Mouse (Mus musculus) lung, postnatal 0 days (tissue): Measurements from ENCODE around the gene Zfp46.

Experiments
- CTCF ChIP-seq: IDR thresholded peaks from 2 replicates; pipeline ENCODE4 v1.5.1; 2016; ENCODE audit warnings: antibody characterized with exemption, mild to moderate bottlenecking
- EP300 ChIP-seq: IDR thresholded peaks from 2 replicates; pipeline ENCODE4 v1.6.1; 2016; ENCODE audit warnings: antibody characterized with exemption, mild to moderate bottlenecking, control low read depth

DNA sequence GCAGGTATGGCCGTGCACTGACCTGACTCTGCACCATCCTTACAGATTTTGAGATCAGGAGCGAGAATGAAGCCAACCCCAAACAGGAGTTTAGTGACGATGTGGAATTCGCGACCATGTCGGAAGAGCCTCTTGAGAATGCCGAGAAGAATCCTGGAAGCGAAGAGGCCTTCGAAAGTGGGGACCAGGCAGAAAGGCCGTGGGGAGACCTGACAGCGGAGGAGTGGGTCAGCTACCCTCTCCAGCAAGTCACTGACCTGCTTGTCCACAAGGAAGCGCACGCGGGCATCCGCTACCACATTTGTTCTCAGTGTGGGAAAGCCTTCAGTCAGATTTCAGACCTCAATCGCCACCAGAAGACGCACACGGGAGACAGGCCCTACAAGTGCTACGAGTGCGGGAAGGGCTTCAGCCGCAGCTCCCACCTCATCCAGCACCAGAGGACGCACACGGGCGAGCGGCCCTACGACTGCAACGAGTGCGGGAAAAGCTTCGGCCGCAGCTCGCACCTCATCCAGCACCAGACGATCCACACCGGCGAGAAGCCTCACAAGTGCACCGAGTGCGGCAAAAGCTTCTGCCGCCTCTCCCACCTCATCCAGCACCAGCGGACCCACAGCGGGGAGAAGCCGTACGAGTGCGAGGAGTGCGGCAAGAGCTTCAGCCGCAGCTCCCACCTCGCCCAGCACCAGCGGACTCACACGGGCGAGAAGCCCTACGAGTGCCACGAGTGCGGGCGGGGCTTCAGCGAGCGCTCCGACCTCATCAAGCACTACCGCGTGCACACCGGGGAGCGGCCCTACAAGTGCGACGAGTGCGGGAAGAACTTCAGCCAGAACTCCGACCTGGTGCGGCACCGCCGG, 5.7 kb downstream of the Zfp46 start:
- no peak for TF ChIP-seq CTCF
- no peak for TF ChIP-seq EP300
